Mouse (Mus musculus) liver, embryonic 16.5 days (tissue): ENCODE measurements at regions not wholly inside any gene's neighbourhood (a gene's known extent, or its start where the extent isn't known, plus 50 kb on each side); places are given as distances from the start of the nearest gene placed in this dataset.

ENCODE experiments used
- ATAC-seq: fragments of 200-750 bp; cut with Nextera tagmentation; 2 replicates; pipeline ENCODE4 v1.8.0; 2017; ENCODE audit warnings: low read depth, mild to moderate bottlenecking, moderate number of reproducible peaks, moderate library complexity
- H3K27ac ChIP-seq: fragments of 300-500 bp; sonication (generic); 2 replicates; pipeline ENCODE4 v1.5.1; 2014; ENCODE audit warnings: mild to moderate bottlenecking, low read length
- H3K27me3 ChIP-seq: fragments of 300-500 bp; sonication (generic); 2 replicates; pipeline ENCODE4 v1.6.1; 2014; ENCODE audit warnings: low read depth, low read length, mixed read lengths; ENCODE audit not compliant: control insufficient read depth, insufficient read depth
- H3K36me3 ChIP-seq: fragments of 300-500 bp; sonication (generic); 2 replicates; pipeline ENCODE4 v1.6.1; 2014; ENCODE audit warnings: mild to moderate bottlenecking; ENCODE audit not compliant: control insufficient read depth, insufficient read depth
- H3K4me1 ChIP-seq: fragments of 300-500 bp; sonication (generic); 2 replicates; pipeline ENCODE4 v1.6.1; 2014; ENCODE audit warnings: low read depth, low read length, mixed read lengths; ENCODE audit not compliant: control insufficient read depth
- H3K4me2 ChIP-seq: fragments of 300-500 bp; sonication (generic); 2 replicates; pipeline ENCODE4 v1.6.1; 2014; ENCODE audit warnings: low read depth, low read length, mixed read lengths
- H3K4me3 ChIP-seq: fragments of 300-500 bp; sonication (generic); 2 replicates; pipeline ENCODE4 v1.5.1; 2014; ENCODE audit warnings: low read depth, mild to moderate bottlenecking, low read length
- H3K9ac ChIP-seq: fragments of 300-500 bp; sonication (generic); 2 replicates; pipeline ENCODE4 v1.6.1; 2014; ENCODE audit warnings: low read depth, low read length
- H3K9me3 ChIP-seq: fragments of 300-500 bp; sonication (generic); replicated peaks from 2 replicates; pipeline ENCODE4 v1.6.1; 2016; ENCODE audit warnings: low read length; ENCODE audit not compliant: control insufficient read depth
- WGBS: fragments of 180-500 bp; shearing (Covaris S2); extraction: QIAGEN DNeasy Blood & Tissue Kit; methylation state at CpG from one replicate; pipeline ENCODE4 v1.1.7; 2014; ENCODE audit not compliant: insufficient replicate concordance; 5-methylcytosine and 5-hydroxymethylcytosine counted together

DNA sequence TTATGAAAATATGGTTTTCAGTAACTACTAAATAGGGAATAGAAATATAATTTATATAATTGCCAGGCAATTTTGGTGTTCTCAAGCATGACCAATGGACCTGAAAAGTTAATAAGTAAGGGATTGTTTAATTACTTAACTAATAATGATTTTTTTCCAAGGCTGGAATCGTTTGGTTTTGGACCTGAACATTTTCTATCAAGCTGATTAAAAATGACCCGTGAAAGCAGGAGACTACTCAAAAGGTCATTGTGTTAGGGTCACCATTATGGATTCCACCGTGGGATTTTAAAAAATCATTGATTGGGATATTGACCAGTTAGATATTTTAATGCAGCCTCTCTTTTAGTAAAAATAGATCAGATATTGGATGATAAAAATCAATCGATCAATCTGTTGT is 416.9 kb downstream of the Pik3r1 start:
- H3K27me3 ChIP-seq: no peaks in the 10 kb centered on the region
- ATAC-seq: no peak
- no peaks in the 10 kb centered on the region for H3K36me3 ChIP-seq
- 62% methylated on average over 4 of the region's 4 CpGs for WGBS
- no peaks in the 10 kb centered on the region for H3K4me1 ChIP-seq
- no peak overlapping the region for H3K9ac ChIP-seq
- H3K27ac ChIP-seq: no peak overlapping the region
- no peak overlapping the region for H3K4me3 ChIP-seq
- no peak overlapping the region for H3K4me2 ChIP-seq
- no peaks in the 10 kb centered on the region for H3K9me3 ChIP-seq

DNA sequence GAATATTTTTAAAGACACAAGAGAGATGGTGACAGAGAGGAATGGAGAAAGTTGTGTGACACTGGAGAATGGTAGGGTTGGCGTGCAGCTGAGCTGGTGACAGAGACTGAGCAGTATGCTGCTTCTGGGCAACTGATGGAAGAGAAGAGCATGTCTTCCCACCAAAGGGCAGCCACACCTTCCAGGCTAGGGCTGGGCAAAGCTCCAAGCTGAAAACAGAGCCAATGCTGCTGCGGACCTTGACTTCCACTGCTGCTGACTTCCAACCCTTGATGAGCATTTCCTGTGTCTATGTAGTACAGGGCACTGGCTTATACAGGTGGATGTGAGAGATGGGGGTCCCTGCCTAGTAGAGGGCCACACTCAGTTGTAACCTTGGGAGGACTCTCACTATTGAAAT is 418.7 kb downstream of the Pik3r1 start:
- Histone ChIP-seq H3K4me1 (no peaks in the 10 kb centered on the region), H3K4me3 (no peak overlapping the region), H3K27me3 (no peaks in the 10 kb centered on the region), H3K9me3 (no peaks in the 10 kb centered on the region), H3K4me2 (no peak overlapping the region), H3K9ac (no peak overlapping the region), H3K27ac (no peak overlapping the region), H3K36me3 (no peaks in the 10 kb centered on the region)
- WGBS: 76% methylated on average over 2 of the region's 2 CpGs
- ATAC-seq: no peak

DNA sequence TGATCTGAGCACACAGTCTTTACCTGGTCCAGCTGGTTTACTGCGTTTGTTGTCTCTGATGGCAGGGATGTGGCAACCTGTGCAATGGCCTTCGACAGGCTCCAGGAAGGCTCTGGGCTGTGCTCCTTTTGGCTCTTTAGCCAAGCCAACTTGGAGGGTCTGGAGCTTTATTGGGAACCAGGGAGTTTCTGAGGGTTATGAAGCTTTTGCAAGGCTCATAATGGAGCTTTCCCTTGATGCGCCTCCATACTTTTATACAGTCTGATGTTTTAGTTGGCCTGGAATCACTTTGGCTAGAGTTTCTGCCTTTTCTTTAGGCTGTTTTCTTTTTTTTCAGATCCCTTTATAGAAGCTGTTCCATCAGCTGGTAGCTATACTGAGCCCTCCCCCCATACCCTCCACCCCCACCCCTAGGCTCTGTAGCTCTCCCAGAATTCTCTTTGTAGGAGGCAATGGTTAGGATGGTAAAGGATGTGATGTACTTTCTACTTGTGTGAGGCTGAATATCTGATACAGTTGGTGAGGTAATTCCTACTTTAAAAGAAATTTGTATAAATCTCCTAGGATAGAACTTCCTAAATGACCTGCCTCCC is 429.6 kb downstream of the Pik3r1 start:
- Histone ChIP-seq H3K36me3 (no peaks in the 10 kb centered on the region), H3K9ac (no peak overlapping the region), H3K27ac (no peak overlapping the region), H3K9me3 (no peaks in the 10 kb centered on the region), H3K4me3 (no peak overlapping the region), H3K4me1 (no peaks in the 10 kb centered on the region), H3K27me3 (no peaks in the 10 kb centered on the region), H3K4me2 (no peak overlapping the region)
- WGBS: 58% methylated on average over 3 of the region's 3 CpGs
- no peak for ATAC-seq

DNA sequence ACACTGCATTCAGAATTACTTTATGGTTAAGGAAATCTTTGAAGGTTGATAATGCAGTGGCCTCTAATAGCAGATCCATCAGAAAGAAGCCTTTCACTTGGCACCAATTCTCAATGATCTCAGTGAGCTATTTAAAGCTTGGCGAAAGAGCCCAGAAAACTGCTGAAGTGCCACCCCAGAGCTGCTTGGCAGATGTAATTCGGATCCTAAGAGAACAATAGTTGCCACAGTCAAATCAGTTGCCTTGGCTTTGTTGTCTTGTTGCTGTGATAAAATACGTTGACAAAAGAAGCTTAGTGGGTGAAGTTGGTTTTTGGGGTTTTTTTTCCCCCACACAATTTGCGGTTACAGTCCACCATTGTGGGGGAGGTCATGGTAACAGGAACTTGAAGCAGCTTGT is 449.4 kb downstream of the Pik3r1 start:
- Histone ChIP-seq H3K9me3 (no peaks in the 10 kb centered on the region), H3K27ac (no peak overlapping the region), H3K4me2 (no peak overlapping the region), H3K4me1 (no peaks in the 10 kb centered on the region), H3K9ac (no peak overlapping the region), H3K36me3 (no peaks in the 10 kb centered on the region), H3K4me3 (no peak overlapping the region), H3K27me3 (no peaks in the 10 kb centered on the region)
- WGBS: 56% methylated on average over 4 of the region's 4 CpGs
- no peak for ATAC-seq

DNA sequence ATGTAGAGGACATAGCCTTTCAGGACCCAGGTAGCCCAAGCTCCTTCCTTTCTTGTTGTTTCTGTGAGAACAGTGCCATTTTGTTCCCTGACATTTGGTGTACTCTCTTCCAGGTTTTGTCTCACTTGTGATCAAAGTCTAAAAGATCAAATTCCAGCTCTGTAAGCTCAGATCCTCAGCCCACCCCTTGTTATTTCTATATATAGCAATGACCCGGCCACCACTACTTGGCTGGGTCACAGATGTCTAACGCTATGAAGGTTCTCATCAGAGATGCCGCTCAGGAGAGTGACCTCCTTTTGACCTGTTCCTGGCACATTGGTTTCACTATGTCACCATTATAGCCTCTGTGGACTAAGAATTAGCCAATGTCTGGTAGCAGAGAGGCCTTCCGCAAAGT is 451.7 kb downstream of the Pik3r1 start:
- WGBS: 62% methylated on average over 4 of the region's 4 CpGs
- no peak overlapping the region for H3K9ac ChIP-seq
- no peaks in the 10 kb centered on the region for H3K4me1 ChIP-seq
- no peak overlapping the region for H3K4me2 ChIP-seq
- no peaks in the 10 kb centered on the region for H3K27me3 ChIP-seq
- ATAC-seq: no peak
- no peak overlapping the region for H3K4me3 ChIP-seq
- H3K27ac ChIP-seq: no peak overlapping the region
- H3K9me3 ChIP-seq: no peaks in the 10 kb centered on the region
- H3K36me3 ChIP-seq: no peaks in the 10 kb centered on the region

DNA sequence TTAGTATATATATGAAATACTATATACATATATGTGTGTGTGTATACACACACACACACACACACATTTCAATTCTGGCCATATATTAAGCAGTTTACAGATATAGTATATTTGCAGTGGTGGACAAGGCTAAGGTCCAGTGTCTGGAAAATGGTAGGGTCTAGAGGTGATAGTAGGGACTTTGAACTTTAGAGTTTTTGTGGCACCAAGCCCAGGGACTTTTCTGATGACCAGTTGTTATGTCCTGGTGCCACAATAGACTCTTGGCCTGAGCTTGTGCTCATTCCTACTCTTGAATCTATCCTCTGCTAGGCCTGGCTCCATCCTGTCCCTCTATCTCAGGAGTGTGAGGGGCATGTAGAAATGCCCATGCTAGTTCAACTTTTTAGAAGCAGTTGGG is 454.0 kb downstream of the Pik3r1 start:
- ATAC-seq: no peak
- Histone ChIP-seq H3K9me3 (no peaks in the 10 kb centered on the region), H3K27ac (no peak overlapping the region), H3K36me3 (no peaks in the 10 kb centered on the region), H3K4me3 (no peak overlapping the region), H3K9ac (no peak overlapping the region), H3K27me3 (no peaks in the 10 kb centered on the region), H3K4me1 (no peaks in the 10 kb centered on the region), H3K4me2 (no peak overlapping the region)

DNA sequence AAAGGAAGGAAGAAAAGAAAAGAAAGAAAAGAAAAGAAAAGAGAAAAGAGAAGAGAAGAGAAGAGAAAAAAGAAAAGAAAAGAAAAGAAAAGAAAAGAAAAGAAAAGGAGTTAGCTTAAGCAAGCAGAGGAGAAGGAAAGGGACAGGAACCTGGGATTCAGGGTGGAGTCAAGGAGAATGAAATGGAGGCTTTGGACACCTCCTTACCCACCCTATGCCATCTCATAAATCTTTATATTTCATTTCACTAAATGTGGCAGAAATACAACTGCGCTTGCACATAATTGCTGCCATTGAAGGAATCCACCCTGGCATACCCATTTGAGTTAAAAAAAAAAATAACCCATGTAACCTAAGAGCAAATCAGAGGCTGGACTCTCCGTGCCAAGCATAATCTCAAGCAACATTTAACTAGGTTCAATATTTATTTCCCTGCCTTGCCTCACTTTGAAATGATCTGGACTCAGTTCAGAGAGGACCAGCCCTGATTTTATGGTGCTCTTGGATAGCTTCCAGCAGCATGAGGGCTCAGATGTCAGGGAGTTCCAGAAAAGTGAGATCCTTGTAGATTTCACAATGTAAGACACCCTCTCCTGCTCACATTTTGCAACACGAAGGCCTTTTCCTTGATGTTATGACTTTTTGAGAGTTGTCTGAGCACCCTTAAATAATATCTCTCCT is 456.2 kb downstream of the Pik3r1 start:
- no peaks in the 10 kb centered on the region for H3K27me3 ChIP-seq
- no peaks in the 10 kb centered on the region for H3K36me3 ChIP-seq
- H3K4me1 ChIP-seq: no peaks in the 10 kb centered on the region
- no peak overlapping the region for H3K27ac ChIP-seq
- no peak overlapping the region for H3K4me3 ChIP-seq
- H3K9me3 ChIP-seq: no peaks in the 10 kb centered on the region
- no peak for ATAC-seq
- WGBS: 57% methylated on average over 3 of the region's 3 CpGs
- H3K9ac ChIP-seq: no peak overlapping the region
- no peak overlapping the region for H3K4me2 ChIP-seq

DNA sequence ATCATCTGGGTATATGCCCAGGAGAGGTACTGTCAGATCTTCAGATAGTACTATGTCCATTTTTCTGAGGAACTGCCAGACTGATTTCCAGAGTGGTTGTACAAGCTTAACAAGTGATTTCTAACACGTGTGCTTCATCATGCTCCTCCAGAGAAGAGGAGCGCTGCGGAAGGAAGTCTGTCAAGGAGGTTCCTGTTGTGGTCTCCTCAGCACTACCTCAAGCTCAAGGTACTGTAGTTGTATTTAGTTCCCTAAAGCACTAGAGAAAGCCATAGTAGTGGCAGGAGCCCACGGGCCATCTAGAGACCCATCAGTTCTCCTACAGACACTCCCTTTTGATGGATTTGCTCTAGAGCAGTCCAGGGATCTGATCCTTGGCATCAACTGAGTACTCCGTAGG is 459.3 kb downstream of the Pik3r1 start:
- no peaks in the 10 kb centered on the region for H3K9me3 ChIP-seq
- H3K4me2 ChIP-seq: no peak overlapping the region
- WGBS: 27% methylated on average over 5 of the region's 5 CpGs
- H3K4me3 ChIP-seq: no peak overlapping the region
- no peaks in the 10 kb centered on the region for H3K36me3 ChIP-seq
- H3K27ac ChIP-seq: no peak overlapping the region
- no peak for ATAC-seq
- no peaks in the 10 kb centered on the region for H3K27me3 ChIP-seq
- no peak overlapping the region for H3K9ac ChIP-seq
- no peaks in the 10 kb centered on the region for H3K4me1 ChIP-seq

DNA sequence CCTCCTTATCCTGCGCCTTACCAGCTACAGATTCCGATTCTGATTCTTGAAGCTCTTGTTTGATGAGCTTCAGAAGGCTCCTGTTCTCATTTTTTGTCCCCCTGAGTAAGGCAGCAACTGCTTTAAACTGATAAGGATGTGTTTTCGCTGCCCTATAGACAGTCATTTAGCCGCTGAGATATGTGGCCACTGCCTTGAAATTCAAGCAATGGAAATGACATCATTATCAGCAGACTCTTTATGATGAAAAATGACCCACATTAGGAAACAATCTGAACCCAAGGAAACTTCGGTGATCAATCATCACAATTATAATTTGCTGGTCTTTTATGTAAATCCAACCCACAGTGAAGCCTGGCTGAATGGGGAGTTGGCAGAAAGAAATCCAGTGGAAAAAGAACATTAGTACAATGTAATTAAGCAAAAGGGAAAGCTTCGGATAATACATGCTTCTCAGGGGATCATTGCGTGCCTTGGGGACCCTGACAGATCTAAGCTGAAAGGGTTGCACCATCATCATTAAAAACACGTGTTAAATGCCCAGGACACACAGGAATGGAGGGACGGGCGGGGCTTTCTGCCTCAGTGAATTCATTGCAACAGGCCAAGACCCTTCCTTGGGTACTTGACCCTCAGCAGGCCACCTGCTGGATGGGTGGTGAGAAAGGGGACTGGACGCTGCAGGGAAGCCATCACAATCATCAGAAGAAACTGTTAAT is 462.2 kb downstream of the Pik3r1 start:
- Histone ChIP-seq H3K4me1 (no peaks in the 10 kb centered on the region), H3K36me3 (no peaks in the 10 kb centered on the region), H3K27ac (no peak overlapping the region), H3K4me2 (no peak overlapping the region), H3K4me3 (no peak overlapping the region), H3K9me3 (no peaks in the 10 kb centered on the region), H3K9ac (no peak overlapping the region), H3K27me3 (no peaks in the 10 kb centered on the region)
- WGBS: 50% methylated on average over 11 of the region's 11 CpGs
- ATAC-seq: no peak
